Mouse (Mus musculus) left cerebral cortex, adult 11 months (tissue): ENCODE measurements around the gene Ppm1n.
A peak's percentile ranks its signal among the peaks of the same experiment; 100 is the strongest.
"Not testable (repeated sequence)": the region's sequence is repeated elsewhere in the genome, so short reads cannot be mapped to it uniquely, and the experiment has no call there.

ENCODE experiments used
- DNase-seq: peaks from one replicate; pipeline ENCODE4 v3.0.0; 2022; ENCODE audit warnings: low spot score

Ppm1n gene

GRCm38 (mm10) chr7:19282791-19283405 lies 3.0 kb upstream of the Ppm1n start:
- no peak for DNase-seq

GRCm38 (mm10) chr7:19282385-19282784 lies 2.5 kb upstream of the Ppm1n start, which contains the start of gene Rtn2:
Gene Rtn2, plus strand, starts transcription at chr7:19282624.
- DNase-seq: peak; percentile 71

GRCm38 (mm10) chr7:19281680-19282304 lies 1.9 kb upstream of the Ppm1n start:
- DNase-seq: not testable (repeated sequence)

- DNase-seq: no peak
Observed at GRCm38 (mm10) chr7:19279052-19279451, 812 bp downstream of the Ppm1n start.

- DNase-seq: no peak
Observed at GRCm38 (mm10) chr7:19276253-19276652, 3.6 kb downstream of the Ppm1n start.

GRCm38 (mm10) chr7:19272173-19272764 lies 7.6 kb downstream of the Ppm1n start:
- no peak for DNase-seq

GRCm38 (mm10) chr7:19271238-19272172 lies 8.4 kb downstream of the Ppm1n start, which contains the start of gene Vasp:
Gene Vasp, minus strand, starts transcription at chr7:19271817.
- peak; percentile 71 for DNase-seq

GRCm38 (mm10) chr7:19270509-19271237 lies 9.2 kb downstream of the Ppm1n start:
- DNase-seq: no peak

GRCm38 (mm10) chr7:19269721-19270441 lies 10.0 kb downstream of the Ppm1n start:
- no peak for DNase-seq

- DNase-seq: no peak
Observed at GRCm38 (mm10) chr7:19268993-19269681, 10.7 kb downstream of the Ppm1n start.

GRCm38 (mm10) chr7:19267051-19267450 lies 12.8 kb downstream of the Ppm1n start:
- no peak for DNase-seq

GRCm38 (mm10) chr7:19265928-19266822 lies 13.7 kb downstream of the Ppm1n start:
- DNase-seq: no peak

- no peak for DNase-seq
Observed at GRCm38 (mm10) chr7:19265147-19265546, 14.7 kb downstream of the Ppm1n start.

- no peak for DNase-seq
Observed at GRCm38 (mm10) chr7:19258336-19258735, 21.5 kb downstream of the Ppm1n start.

GRCm38 (mm10) chr7:19257390-19258022 lies 22.4 kb downstream of the Ppm1n start:
- DNase-seq: peak; percentile 67

- no peak for DNase-seq
Observed at GRCm38 (mm10) chr7:19256567-19256966, 23.3 kb downstream of the Ppm1n start.

- DNase-seq: no peak
Observed at GRCm38 (mm10) chr7:19255395-19255794, 24.5 kb downstream of the Ppm1n start.

GRCm38 (mm10) chr7:19253437-19253836 lies 26.4 kb downstream of the Ppm1n start:
- no peak for DNase-seq

GRCm38 (mm10) chr7:19252078-19252477 lies 27.8 kb downstream of the Ppm1n start:
- DNase-seq: no peak
